Mouse (Mus musculus) lung, embryonic 14.5 days (tissue): ENCODE measurements around the gene Sesn3. TPM values are rescaled to one million over a fixed set of nuclear protein-coding genes. Genes with fewer than 3 reads are reported as not detected.

Source experiments
- ATAC-seq: fragments of 200-750 bp; cut with Nextera tagmentation; 2 replicates; pipeline ENCODE4 v1.8.0; 2017; ENCODE audit warnings: mild to moderate bottlenecking, moderate TSS enrichment, moderate library complexity; ENCODE audit not compliant: insufficient read depth
- DNase-seq: peaks from one replicate; pipeline ENCODE4 v3.0.0-alpha.2; 2015
- H3K27ac ChIP-seq: fragments of 300-500 bp; sonication (generic); 2 replicates; pipeline ENCODE4 v1.5.1; 2014; ENCODE audit warnings: low read depth, mild to moderate bottlenecking, moderate library complexity
- H3K27me3 ChIP-seq: fragments of 300-500 bp; sonication (generic); 2 replicates; pipeline ENCODE4 v1.6.1; 2014; ENCODE audit warnings: low read length, control low read depth; ENCODE audit not compliant: insufficient read depth
- H3K36me3 ChIP-seq: fragments of 300-500 bp; sonication (generic); 2 replicates; pipeline ENCODE4 v1.6.1; 2014; ENCODE audit warnings: control low read depth; ENCODE audit not compliant: insufficient read depth
- H3K4me1 ChIP-seq: fragments of 300-500 bp; sonication (generic); 2 replicates; pipeline ENCODE4 v1.6.1; 2014; ENCODE audit warnings: antibody characterized with exemption, control low read depth; ENCODE audit not compliant: insufficient read depth
- H3K4me2 ChIP-seq: fragments of 300-500 bp; sonication (generic); 2 replicates; pipeline ENCODE4 v1.6.1; 2014; ENCODE audit warnings: mild to moderate bottlenecking
- H3K4me3 ChIP-seq: fragments of 300-500 bp; sonication (generic); 2 replicates; pipeline ENCODE4 v1.5.1; 2014; ENCODE audit warnings: low read depth, low read length
- H3K9ac ChIP-seq: fragments of 300-500 bp; sonication (generic); 2 replicates; pipeline ENCODE4 v1.6.1; 2014
- H3K9me3 ChIP-seq: fragments of 300-500 bp; sonication (generic); 2 replicates; pipeline ENCODE4 v1.6.1; 2016; ENCODE audit warnings: low read depth, low read length, control low read depth
- CTCF ChIP-seq: IDR thresholded peaks from 2 replicates; pipeline ENCODE4 v1.5.1; 2016; ENCODE audit warnings: antibody characterized with exemption, low read depth
- WGBS: fragments of 180-500 bp; shearing (Covaris S2); extraction: QIAGEN DNeasy Blood & Tissue Kit; methylation state at CpG from one replicate; pipeline ENCODE4 v1.1.7; 2014; 5-methylcytosine and 5-hydroxymethylcytosine counted together
- polyA plus RNA-seq: library from polyadenylated mRNA; unstranded; fragments of >200 nt; fragmentation: Nextera tagmentation; extraction: Ambion mirVana; gene quantifications from 2 replicates; pipeline ENCODE4 v1.2.1, GENCODE M21; 2014

The Sesn3 gene
- polyA plus RNA-seq, 1 experiment from 2014 or later = 23.5 TPM

- Histone ChIP-seq H3K36me3 (0 out of 2 replicates have a peak, but pooled peaks cover 9% of the 10 kb centered on the region), H3K9me3 (no peaks in the 10 kb centered on the region), H3K27me3 (no peaks in the 10 kb centered on the region), H3K4me3 (no peak overlapping the region), H3K9ac (no peak overlapping the region), H3K4me2 (no peak overlapping the region), H3K4me1 (no peaks in the 10 kb centered on the region), H3K27ac (no peak overlapping the region)
- 81% methylated on average over 1 of the region's 1 CpGs for WGBS
- no peak for DNase-seq
- ATAC-seq = no peak
- TF ChIP-seq CTCF = no peak
Observed at GRCm38 (mm10) chr9:14352337-14352736, 77.5 kb downstream of the Sesn3 start.

- no peaks in the 10 kb centered on the region for H3K4me1 ChIP-seq
- H3K9ac ChIP-seq = no peak overlapping the region
- no peak overlapping the region for H3K27ac ChIP-seq
- DNase-seq (no peak), ATAC-seq (no peak)
- WGBS = 77% methylated on average over 6 of the region's 6 CpGs
- 0 out of 2 replicates have a peak, but pooled peaks cover 11% of the 10 kb centered on the region for H3K36me3 ChIP-seq
- no peaks in the 10 kb centered on the region for H3K9me3 ChIP-seq
- H3K4me3 ChIP-seq = no peak overlapping the region
- no peaks in the 10 kb centered on the region for H3K27me3 ChIP-seq
- no peak overlapping the region for H3K4me2 ChIP-seq
- no peak for TF ChIP-seq CTCF
Observed at GRCm38 (mm10) chr9:14354852-14355251, 80.0 kb downstream of the Sesn3 start.

GRCm38 (mm10) chr9:14357033-14357432, 82.2 kb downstream of the Sesn3 start:
- peak; percentile 42 for TF ChIP-seq CTCF
- DNase-seq = peak; percentile 22
- 0 out of 2 replicates have a peak, but pooled peaks cover 11% of the 10 kb centered on the region for H3K36me3 ChIP-seq

GRCm38 (mm10) chr9:14362068-14362768, 87.4 kb downstream of the Sesn3 start:
- no peak overlapping the region for H3K4me3 ChIP-seq
- WGBS = 89% methylated on average over 8 of the region's 8 CpGs
- DNase-seq (no peak), ATAC-seq (no peak)
- 0 out of 2 replicates have a peak, but pooled peaks cover 3% of the 10 kb centered on the region for H3K36me3 ChIP-seq
- no peaks in the 10 kb centered on the region for H3K4me1 ChIP-seq
- H3K27ac ChIP-seq = no peak overlapping the region
- TF ChIP-seq CTCF = no peak
- no peak overlapping the region for H3K9ac ChIP-seq
- no peaks in the 10 kb centered on the region for H3K27me3 ChIP-seq
- no peak overlapping the region for H3K4me2 ChIP-seq
- no peaks in the 10 kb centered on the region for H3K9me3 ChIP-seq

More at GRCm38 (mm10) chr9:14357033-14357432, 82.2 kb downstream of the Sesn3 start:
- Histone ChIP-seq H3K9me3 (no peaks in the 10 kb centered on the region), H3K4me3 (no peak overlapping the region), H3K27ac (no peak overlapping the region), H3K27me3 (no peaks in the 10 kb centered on the region), H3K4me2 (no peak overlapping the region), H3K9ac (no peak overlapping the region), H3K4me1 (no peaks in the 10 kb centered on the region)
- WGBS = 82% methylated on average over 4 of the region's 4 CpGs
- no peak for ATAC-seq

GRCm38 (mm10) chr9:14363540-14363939, 88.7 kb downstream of the Sesn3 start:
- ATAC-seq = no peak
- H3K27me3 ChIP-seq = no peaks in the 10 kb centered on the region
- H3K4me3 ChIP-seq = no peak overlapping the region
- WGBS = 84% methylated on average over 6 of the region's 6 CpGs
- no peaks in the 10 kb centered on the region for H3K9me3 ChIP-seq
- TF ChIP-seq CTCF = no peak
- no peaks in the 10 kb centered on the region for H3K4me1 ChIP-seq
- H3K36me3 ChIP-seq = no peaks in the 10 kb centered on the region
- no peak overlapping the region for H3K27ac ChIP-seq
- no peak for DNase-seq
- no peak overlapping the region for H3K4me2 ChIP-seq
- no peak overlapping the region for H3K9ac ChIP-seq

- Histone ChIP-seq H3K9ac (no peak overlapping the region), H3K4me2 (no peak overlapping the region), H3K36me3 (no peaks in the 10 kb centered on the region), H3K4me1 (no peaks in the 10 kb centered on the region), H3K27ac (no peak overlapping the region), H3K9me3 (no peaks in the 10 kb centered on the region), H3K27me3 (no peaks in the 10 kb centered on the region), H3K4me3 (no peak overlapping the region)
- 91% methylated on average over 9 of the region's 9 CpGs for WGBS
- no peak for TF ChIP-seq CTCF
- ATAC-seq (no peak), DNase-seq (no peak)
Observed at GRCm38 (mm10) chr9:14364719-14365118, 89.9 kb downstream of the Sesn3 start.

- Histone ChIP-seq H3K27me3 (no peaks in the 10 kb centered on the region), H3K9ac (no peak overlapping the region), H3K4me1 (no peaks in the 10 kb centered on the region), H3K36me3 (no peaks in the 10 kb centered on the region), H3K9me3 (no peaks in the 10 kb centered on the region), H3K4me3 (no peak overlapping the region), H3K27ac (peak overlapping the region; percentile 18; the same call in 1 of the 2 replicates), H3K4me2 (no peak overlapping the region)
- ATAC-seq = no peak
- DNase-seq = no peak
- no peak for TF ChIP-seq CTCF
- 69% methylated on average over 4 of the region's 4 CpGs for WGBS
Observed at GRCm38 (mm10) chr9:14365481-14366125, 90.7 kb downstream of the Sesn3 start.
